Mouse (Mus musculus): ENCODE results near the gene Hey2. TPM values are rescaled to one million over a fixed set of nuclear protein-coding genes. Genes with fewer than 3 reads are reported as not detected.

Gene Hey2
- polyA plus RNA-seq (2015; fragmentation: Nextera tagmentation; extraction: Ambion mirVana), result 1.7 and 2.5 TPM in 2 replicates

DNA sequence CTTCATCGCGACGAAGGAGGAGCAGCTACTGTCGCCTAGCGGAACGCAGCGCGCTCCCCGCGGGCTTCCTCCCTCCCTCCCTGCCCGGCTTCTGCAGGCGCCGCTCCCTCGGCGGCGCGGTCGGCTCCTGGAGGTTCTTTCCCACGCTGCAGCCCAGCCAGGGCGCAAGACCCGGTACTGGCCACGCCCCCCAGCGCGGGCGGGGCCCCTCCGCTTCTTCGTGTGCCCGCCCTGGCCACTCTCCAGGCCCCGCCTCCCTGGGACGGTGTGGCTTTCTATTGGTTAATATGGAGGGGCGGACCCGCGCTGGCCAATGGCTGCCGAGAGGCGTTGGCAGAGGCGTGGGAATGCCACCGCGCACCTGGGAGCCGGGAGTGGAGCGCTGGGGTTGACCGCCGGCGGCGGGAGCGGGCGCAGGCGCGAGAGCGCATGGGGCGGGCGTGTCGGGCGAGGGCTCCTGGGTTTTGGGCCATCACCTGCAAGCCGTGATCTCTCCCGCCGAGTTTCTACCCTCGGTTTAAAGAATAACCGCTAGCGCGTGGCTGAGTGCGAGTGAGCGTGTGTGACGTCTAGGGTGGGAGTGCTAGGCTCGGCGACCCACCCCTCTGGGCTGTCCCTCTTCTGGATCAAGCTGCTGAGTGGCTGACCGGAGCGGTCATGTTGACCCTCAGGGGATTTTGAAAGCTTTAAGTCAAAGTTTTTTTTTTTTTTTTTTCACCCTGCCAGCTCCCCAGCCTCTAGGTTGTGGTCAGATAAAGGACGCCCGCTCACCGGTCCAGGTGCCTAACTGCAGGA lies at the start of gene Hey2:
Hey2 (minus strand) TSS at position 159 of the 795 bp plus-strand sequence.

DNA sequence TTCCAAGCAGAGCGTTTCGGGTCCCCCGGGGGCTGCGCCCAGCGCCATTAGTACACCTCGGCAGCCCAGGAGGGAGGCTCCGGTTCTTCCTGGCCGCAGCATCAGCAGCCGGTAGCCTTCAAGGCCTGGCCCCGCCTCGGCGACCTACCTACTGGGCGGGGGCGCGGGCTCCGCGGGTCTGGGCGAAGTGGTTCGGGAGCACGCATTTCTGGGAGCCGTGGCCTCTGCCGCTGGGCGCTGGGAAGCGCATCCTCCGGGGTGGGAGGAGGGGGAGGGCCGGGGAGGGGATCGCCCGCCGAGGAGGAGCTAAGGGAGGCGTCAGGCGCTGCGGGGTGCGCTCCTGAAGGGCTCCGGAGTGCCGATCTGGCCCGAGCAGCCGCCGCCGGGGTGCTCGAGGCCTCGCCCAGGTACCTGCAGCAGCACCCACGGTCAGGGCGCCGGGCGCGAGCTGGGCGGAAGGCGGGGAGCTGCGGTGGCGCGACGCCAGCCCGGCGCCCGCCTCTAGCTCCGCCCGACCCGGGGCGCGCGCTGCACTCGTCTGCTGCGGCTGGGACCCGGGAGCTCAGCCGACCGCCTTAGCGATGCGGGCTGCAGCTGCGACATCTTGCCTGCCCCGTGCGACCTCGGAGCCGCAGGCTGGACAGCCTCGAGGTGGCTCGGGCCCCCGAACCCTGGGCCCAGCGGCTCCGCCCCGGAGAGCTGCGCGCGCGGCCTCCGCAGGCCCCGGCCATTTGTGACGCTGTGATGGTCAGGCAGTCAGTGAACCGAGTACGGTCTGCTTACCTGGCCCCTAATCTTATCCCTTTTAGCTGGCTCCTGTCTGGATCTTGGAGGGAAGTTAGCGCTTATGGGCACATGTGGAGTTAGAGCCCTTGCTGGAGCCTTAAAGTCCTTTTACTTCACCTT lies 39.7 kb downstream of the Hey2 start, which contains the start of gene Ncoa7:
Ncoa7 (minus strand) TSS at position 646 of the 906 bp plus-strand sequence.

Other genes starting within 250 kb of the Hey2 start
- gene Trmt11, start 242.1 kb downstream of the Hey2 start, polyA plus RNA-seq (2015; fragmentation: Nextera tagmentation; extraction: Ambion mirVana), result 19.9 and 21.6 TPM in 2 replicates
- gene Hint3, start 213.2 kb downstream of the Hey2 start, polyA plus RNA-seq (2015; fragmentation: Nextera tagmentation; extraction: Ambion mirVana), result 20.9 and 23.4 TPM in 2 replicates
- gene Ncoa7, start 39.5 kb downstream of the Hey2 start, polyA plus RNA-seq (2015; fragmentation: Nextera tagmentation; extraction: Ambion mirVana), result 18.6 and 20.7 TPM in 2 replicates

Data from spleen, postnatal 0 days (tissue).